Mouse (Mus musculus): ENCODE measurements around the gene Naglu. TPM values are rescaled to one million over a fixed set of nuclear protein-coding genes. Genes with fewer than 3 reads are reported as not detected.

Gene Naglu
- polyA plus RNA-seq, 1 experiment from 2014 or later: 13.5 TPM

GRCm38 (mm10) chr11:101070987-101071386 is 1.2 kb downstream of the Naglu start:
- H3K27me3 ChIP-seq (replicated peaks): peaks cover 8% of the 10 kb centered on the region
- H3K4me3 ChIP-seq: peak overlapping the region; percentile 62

GRCm38 (mm10) chr11:101071810-101072428 is 2.1 kb downstream of the Naglu start:
- no peak overlapping the region for H3K4me3 ChIP-seq
- no peak overlapping the region for H3K4me2 ChIP-seq
- peaks cover 17% of the 10 kb centered on the region for H3K4me1 ChIP-seq
- ATAC-seq (ENCODE audit: extremely low read depth, insufficient number of reproducible peaks, low FRiP score, low TSS enrichment): no peak
- H3K27me3 ChIP-seq (replicated peaks): peaks cover 17% of the 10 kb centered on the region
- peaks cover 13% of the 10 kb centered on the region; the same call in 1 of the 2 replicates for H3K36me3 ChIP-seq
- no peak overlapping the region for H3K9ac ChIP-seq
- WGBS: 68% methylated on average over 14 of the region's 14 CpGs
- no peak overlapping the region for H3K27ac ChIP-seq (replicated peaks)
- no peaks in the 10 kb centered on the region for H3K9me3 ChIP-seq

More at GRCm38 (mm10) chr11:101070987-101071386, 1.2 kb downstream of the Naglu start:
- no peaks in the 10 kb centered on the region for H3K9me3 ChIP-seq
- H3K4me1 ChIP-seq: peaks cover 27% of the 10 kb centered on the region
- H3K36me3 ChIP-seq: peaks cover 5% of the 10 kb centered on the region; the same call in 1 of the 2 replicates
- peak overlapping the region; percentile 89 for H3K9ac ChIP-seq
- H3K4me2 ChIP-seq: peak overlapping the region; percentile 85
- ATAC-seq (ENCODE audit: extremely low read depth, insufficient number of reproducible peaks, low FRiP score, low TSS enrichment): no peak
- H3K27ac ChIP-seq (replicated peaks): no peak overlapping the region
- WGBS: 67% methylated on average over 6 of the region's 6 CpGs

GRCm38 (mm10) chr11:101078121-101078520 is 8.3 kb downstream of the Naglu start, which contains the start of gene Hsd17b1:
Hsd17b1 (plus strand) TSS chr11:101078411.
- no peak within 1 kb of the TSS for H3K4me2 ChIP-seq
- peaks cover 20% of the 10 kb centered on the region for H3K4me1 ChIP-seq
- no peak within 1 kb of the TSS for H3K4me3 ChIP-seq
- H3K36me3 ChIP-seq: peaks cover 11% of the 10 kb centered on the region; the same call in 1 of the 2 replicates
- H3K9me3 ChIP-seq: no peaks in the 10 kb centered on the region
- no peak within 1 kb of the TSS for H3K9ac ChIP-seq
- peaks cover 54% of the 10 kb centered on the region for H3K27me3 ChIP-seq (replicated peaks)
- no peak for ATAC-seq (ENCODE audit: extremely low read depth, insufficient number of reproducible peaks, low FRiP score, low TSS enrichment)
- no peak within 1 kb of the TSS for H3K27ac ChIP-seq (replicated peaks)
- 69% methylated on average over 9 of the region's 9 CpGs for WGBS

- ATAC-seq (ENCODE audit: extremely low read depth, insufficient number of reproducible peaks, low FRiP score, low TSS enrichment): no peak
- Histone ChIP-seq H3K36me3 (peaks cover 13% of the 10 kb centered on the region; the same call in 1 of the 2 replicates), H3K27me3 (replicated peaks) (peaks cover 54% of the 10 kb centered on the region), H3K4me2 (peak overlapping the region; percentile 57), H3K9me3 (no peaks in the 10 kb centered on the region), H3K4me3 (peak overlapping the region; percentile 35), H3K4me1 (peaks cover 28% of the 10 kb centered on the region), H3K27ac (replicated peaks) (no peak overlapping the region), H3K9ac (peak overlapping the region; percentile 61)
- WGBS: 3% methylated on average over 27 of the region's 27 CpGs
These were observed 9.9 kb downstream of the Naglu start for GRCm38 (mm10) chr11:101079746-101080145.

GRCm38 (mm10) chr11:101080421-101080820 is 10.6 kb downstream of the Naglu start:
- Histone ChIP-seq H3K4me1 (peaks cover 28% of the 10 kb centered on the region), H3K9me3 (no peaks in the 10 kb centered on the region), H3K9ac (no peak overlapping the region), H3K27ac (replicated peaks) (no peak overlapping the region), H3K36me3 (peaks cover 18% of the 10 kb centered on the region), H3K27me3 (replicated peaks) (peaks cover 54% of the 10 kb centered on the region), H3K4me2 (no peak overlapping the region), H3K4me3 (no peak overlapping the region)
- ATAC-seq (ENCODE audit: extremely low read depth, insufficient number of reproducible peaks, low FRiP score, low TSS enrichment): no peak
- WGBS: 75% methylated on average over 5 of the region's 5 CpGs

- Histone ChIP-seq H3K9me3 (no peaks in the 10 kb centered on the region), H3K4me3 (peak overlapping the region; percentile 91), H3K9ac (peak overlapping the region; percentile 97), H3K4me2 (peak overlapping the region; percentile 99), H3K36me3 (peaks cover 21% of the 10 kb centered on the region), H3K27me3 (replicated peaks) (peaks cover 48% of the 10 kb centered on the region), H3K27ac (replicated peaks) (peak overlapping the region; percentile 94), H3K4me1 (peaks cover 41% of the 10 kb centered on the region)
- no peak for ATAC-seq (ENCODE audit: extremely low read depth, insufficient number of reproducible peaks, low FRiP score, low TSS enrichment)
- 6% methylated on average over 10 of the region's 10 CpGs for WGBS
These were observed 11.8 kb downstream of the Naglu start for GRCm38 (mm10) chr11:101081659-101082058.

- peak within 1 kb of the TSS; percentile 99 for H3K4me2 ChIP-seq
- H3K9me3 ChIP-seq: no peaks in the 10 kb centered on the region
- peak within 1 kb of the TSS; percentile 97 for H3K9ac ChIP-seq
- H3K27ac ChIP-seq (replicated peaks): peak within 1 kb of the TSS; percentile 94
- H3K27me3 ChIP-seq (replicated peaks): peaks cover 41% of the 10 kb centered on the region
- H3K4me3 ChIP-seq: peak within 1 kb of the TSS; percentile 91
- H3K36me3 ChIP-seq: peaks cover 16% of the 10 kb centered on the region
- peaks cover 42% of the 10 kb centered on the region for H3K4me1 ChIP-seq
- ATAC-seq (ENCODE audit: extremely low read depth, insufficient number of reproducible peaks, low FRiP score, low TSS enrichment): peak; percentile 84
- WGBS: under 1% methylated on average over 51 of the region's 51 CpGs
These were observed 12.6 kb downstream of the Naglu start, which contains the start of gene Coasy for GRCm38 (mm10) chr11:101082208-101083082. Coasy (plus strand) TSS chr11:101082565.

GRCm38 (mm10) chr11:101083083-101083697 is 13.4 kb downstream of the Naglu start:
- WGBS: 33% methylated on average over 19 of the region's 19 CpGs
- peak overlapping the region; percentile 99 for H3K4me2 ChIP-seq
- peaks cover 16% of the 10 kb centered on the region for H3K36me3 ChIP-seq
- H3K27me3 ChIP-seq (replicated peaks): peaks cover 33% of the 10 kb centered on the region
- H3K9me3 ChIP-seq: no peaks in the 10 kb centered on the region
- peak overlapping the region; percentile 97 for H3K9ac ChIP-seq
- peak overlapping the region; percentile 91 for H3K4me3 ChIP-seq
- H3K27ac ChIP-seq (replicated peaks): peak overlapping the region; percentile 94
- peaks cover 50% of the 10 kb centered on the region for H3K4me1 ChIP-seq
- no peak for ATAC-seq (ENCODE audit: extremely low read depth, insufficient number of reproducible peaks, low FRiP score, low TSS enrichment)

GRCm38 (mm10) chr11:101084246-101084645 is 14.4 kb downstream of the Naglu start:
- Histone ChIP-seq H3K9me3 (no peaks in the 10 kb centered on the region), H3K4me3 (no peak overlapping the region), H3K4me1 (peaks cover 55% of the 10 kb centered on the region), H3K27me3 (replicated peaks) (peaks cover 23% of the 10 kb centered on the region), H3K4me2 (no peak overlapping the region), H3K27ac (replicated peaks) (no peak overlapping the region), H3K9ac (0 out of 2 replicates have a peak overlapping the region, but pooled peaks have one; percentile 97), H3K36me3 (peaks cover 26% of the 10 kb centered on the region)
- ATAC-seq (ENCODE audit: extremely low read depth, insufficient number of reproducible peaks, low FRiP score, low TSS enrichment): no peak
- WGBS: 80% methylated on average over 14 of the region's 14 CpGs

GRCm38 (mm10) chr11:101084811-101085210 is 15.0 kb downstream of the Naglu start:
- H3K27me3 ChIP-seq (replicated peaks): peaks cover 17% of the 10 kb centered on the region
- H3K4me1 ChIP-seq: peaks cover 49% of the 10 kb centered on the region
- no peaks in the 10 kb centered on the region for H3K9me3 ChIP-seq
- no peak overlapping the region for H3K9ac ChIP-seq
- no peak overlapping the region for H3K4me3 ChIP-seq
- peaks cover 32% of the 10 kb centered on the region for H3K36me3 ChIP-seq
- no peak for ATAC-seq (ENCODE audit: extremely low read depth, insufficient number of reproducible peaks, low FRiP score, low TSS enrichment)
- no peak overlapping the region for H3K27ac ChIP-seq (replicated peaks)
- H3K4me2 ChIP-seq: no peak overlapping the region
- WGBS: 90% methylated on average over 12 of the region's 12 CpGs

Measured in heart, embryonic 13.5 days (tissue).